Mouse (Mus musculus): ENCODE data around the gene Ptx4. TPM values are rescaled to one million over a fixed set of nuclear protein-coding genes. Genes with fewer than 3 reads are reported as not detected.
"Not testable (repeated sequence)": the region's sequence is repeated elsewhere in the genome, so short reads cannot be mapped to it uniquely, and the experiment has no call there.

Gene Ptx4
- total RNA-seq, 1 experiment from 2014 or later, result not detected

- peak; percentile 97 for DNase-seq
Measured at GRCm38 (mm10) chr17:25115664-25116432, 4.7 kb upstream of the Ptx4 start, which contains the start of gene Telo2. Gene Telo2 (minus strand): TSS chr17:25115967.

GRCm38 (mm10) chr17:25117263-25117662 is 3.3 kb upstream of the Ptx4 start:
- peak; percentile 81 for DNase-seq

DNA sequence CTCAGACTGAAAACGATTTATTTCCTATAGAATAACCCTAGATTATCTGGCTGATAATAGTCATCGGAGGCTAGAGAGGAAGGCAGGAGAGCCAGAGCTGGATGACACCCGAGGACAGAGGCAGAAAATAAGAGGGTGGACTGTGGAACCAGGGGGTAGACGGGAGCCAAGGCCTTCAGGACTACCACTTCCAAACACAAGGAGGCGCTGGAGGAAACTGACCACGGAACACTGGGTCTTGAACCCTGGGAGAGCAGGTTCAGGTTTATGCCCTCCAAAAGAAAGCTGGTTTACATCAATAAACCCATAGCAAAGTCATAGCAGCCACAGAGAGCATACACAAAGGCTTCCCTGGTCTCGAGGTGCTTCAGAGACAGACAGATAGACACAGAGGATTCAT is 3.4 kb downstream of the Ptx4 start:
- DNase-seq, result peak; percentile 23

DNA sequence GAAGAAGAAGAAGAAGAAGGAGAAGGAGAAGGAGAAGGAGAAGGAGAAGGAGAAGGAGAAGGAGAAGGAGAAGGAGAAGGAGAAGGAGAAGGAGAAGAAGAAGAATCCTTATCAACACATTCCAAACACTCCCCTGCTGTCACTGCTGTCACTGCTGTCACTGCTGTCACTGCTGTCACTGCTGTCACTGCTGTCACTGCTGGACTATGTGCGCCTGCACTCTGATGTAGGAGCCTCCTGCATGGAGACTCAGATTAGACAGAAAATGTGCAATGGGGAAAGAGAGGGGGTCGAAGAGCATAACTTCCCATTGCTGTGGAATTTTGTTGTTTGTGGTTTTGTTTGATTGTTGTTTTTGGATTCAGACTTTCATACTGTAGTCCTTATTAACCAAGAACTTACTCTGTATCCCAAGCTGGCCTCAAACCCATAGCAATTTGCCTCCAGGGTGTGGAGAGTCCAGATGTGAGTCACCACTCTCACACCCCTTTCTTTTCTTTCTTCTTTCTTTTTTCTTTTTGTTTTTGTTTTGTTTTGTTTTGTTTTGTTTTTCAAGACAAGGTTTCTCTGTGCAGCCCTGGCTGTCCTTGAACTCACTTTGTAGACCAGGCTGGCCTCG is 5.0 kb downstream of the Ptx4 start:
- not testable (repeated sequence) for DNase-seq

DNA sequence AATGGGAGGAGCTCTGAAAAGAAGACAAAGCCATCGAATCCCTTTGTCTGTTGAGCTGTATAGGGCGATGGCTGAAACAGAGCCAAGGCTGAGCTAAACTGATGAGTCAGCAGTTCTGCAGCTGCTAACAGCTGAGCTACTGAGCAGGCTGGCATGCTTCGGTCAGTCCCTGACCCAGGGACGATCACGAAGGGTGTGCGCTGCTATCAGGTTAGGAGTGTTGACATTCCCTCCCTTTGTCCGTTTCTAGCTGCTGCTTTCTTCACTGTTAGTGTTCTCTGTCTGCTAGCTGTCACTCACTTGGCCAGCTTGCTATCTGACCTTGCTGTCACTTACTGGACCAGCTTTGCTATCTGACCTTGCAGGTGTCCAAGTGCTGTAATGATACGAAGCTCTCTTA is 6.5 kb downstream of the Ptx4 start:
- peak; percentile 71 for DNase-seq

DNA sequence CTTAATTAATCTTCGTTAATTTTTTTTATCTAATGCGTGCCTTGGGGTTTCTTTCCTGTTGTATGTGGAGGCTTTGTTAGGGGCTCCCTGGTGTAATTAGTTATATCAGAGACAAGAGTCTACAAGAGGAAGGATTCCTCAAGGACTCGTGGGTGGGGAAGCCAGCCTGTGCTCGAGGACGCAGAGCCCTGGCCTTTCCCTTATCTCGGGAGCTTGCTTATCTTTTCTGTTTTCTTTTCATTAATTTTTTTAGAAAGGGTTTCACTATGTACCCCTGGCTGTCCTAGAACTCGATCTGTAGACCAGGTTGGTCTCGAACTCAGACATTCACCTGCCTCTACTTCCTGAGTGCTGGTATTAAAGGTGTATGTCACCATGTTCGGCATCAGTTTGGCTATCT is 7.1 kb downstream of the Ptx4 start:
- DNase-seq, result no peak

GRCm38 (mm10) chr17:25130060-25130459 is 9.5 kb downstream of the Ptx4 start:
- no peak for DNase-seq

DNA sequence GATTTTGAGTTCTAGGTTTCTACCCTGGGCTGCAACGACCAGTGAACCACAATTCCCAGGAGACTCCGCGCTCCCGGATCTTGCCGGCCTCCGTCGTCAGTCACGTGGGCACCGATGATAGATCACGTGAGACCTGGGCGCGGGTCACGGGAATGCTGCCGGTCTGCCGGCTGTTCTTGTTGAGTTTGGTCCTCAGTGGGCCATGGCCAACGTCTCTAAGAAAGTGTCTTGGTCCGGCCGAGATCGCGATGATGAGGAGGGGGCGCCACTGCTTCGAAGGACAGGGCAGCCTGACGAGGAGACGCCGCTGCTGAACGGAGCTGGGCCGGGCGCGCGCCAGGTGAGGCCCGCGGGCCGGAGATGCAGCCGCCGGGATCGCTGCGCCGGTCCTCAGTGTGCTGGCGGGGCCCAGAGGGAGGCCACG is 12.7 kb downstream of the Ptx4 start, which contains the start of gene Clcn7:
Gene Clcn7, plus strand, starts transcription at position 117 of the 424 bp plus-strand sequence.
- peak; percentile 95 for DNase-seq

DNA sequence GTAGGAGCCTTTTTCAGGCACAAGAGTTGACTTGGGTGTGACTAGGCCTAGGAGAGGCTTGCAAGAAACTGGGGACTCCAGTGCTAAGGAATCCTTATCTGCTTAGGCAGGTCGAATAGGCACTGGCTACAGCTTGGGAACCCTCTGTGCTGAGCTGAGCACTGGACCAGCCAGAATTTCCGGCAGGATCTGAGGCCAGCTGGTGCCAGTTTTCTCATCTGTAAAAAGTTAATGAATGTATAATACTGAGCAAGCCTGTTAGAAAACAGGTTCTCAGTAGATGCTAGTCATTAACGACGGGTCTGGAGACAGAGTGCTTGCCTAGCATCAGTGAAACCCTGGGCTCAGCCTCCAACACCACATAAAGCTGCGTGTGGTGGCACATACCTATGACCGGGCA is 15.1 kb downstream of the Ptx4 start:
- no peak for DNase-seq

DNA sequence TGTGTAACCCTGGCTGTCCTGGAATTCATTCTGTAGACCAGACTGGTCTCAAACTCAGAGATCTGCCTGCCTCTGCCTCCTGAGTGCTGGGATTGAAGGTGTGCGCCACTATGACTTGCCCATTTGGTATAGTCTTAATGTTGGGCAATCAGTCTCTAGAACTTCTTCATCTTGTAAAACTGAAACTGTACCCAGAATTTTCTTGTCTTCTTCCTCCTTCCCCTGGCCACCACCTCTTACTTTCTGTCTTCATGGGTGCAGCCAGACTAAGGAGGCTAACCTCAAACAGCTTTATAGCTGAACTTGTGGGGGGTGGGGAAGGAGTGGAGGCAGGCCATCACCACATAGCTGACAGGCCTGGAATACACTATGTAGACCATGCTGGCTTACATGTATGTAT is 18.2 kb downstream of the Ptx4 start:
- DNase-seq, result no peak

DNA sequence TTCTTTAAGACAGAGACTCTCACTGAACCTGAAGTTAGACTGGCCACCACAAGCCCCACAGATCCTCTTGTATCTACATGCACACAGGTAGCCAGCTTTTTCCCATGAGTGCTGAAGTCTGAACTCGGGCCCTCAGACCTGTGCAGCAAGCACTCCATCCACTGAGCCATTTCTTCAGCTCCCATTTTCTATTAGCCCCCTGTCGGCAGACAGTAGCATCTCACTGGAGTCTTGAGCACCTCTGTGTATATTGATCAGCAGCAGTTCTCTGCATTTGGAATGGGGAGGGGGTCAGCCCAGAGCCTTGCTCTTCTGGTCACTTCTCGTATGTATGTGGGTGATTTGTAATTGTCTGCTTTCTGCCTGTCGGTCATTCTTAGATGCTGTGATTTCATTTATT is 19.4 kb downstream of the Ptx4 start:
- DNase-seq, result peak; percentile 41

- no peak for DNase-seq
Measured at GRCm38 (mm10) chr17:25162161-25162560, 41.6 kb downstream of the Ptx4 start, which contains the start of gene Ccdc154. Gene Ccdc154 (plus strand): TSS chr17:25162461.

DNA sequence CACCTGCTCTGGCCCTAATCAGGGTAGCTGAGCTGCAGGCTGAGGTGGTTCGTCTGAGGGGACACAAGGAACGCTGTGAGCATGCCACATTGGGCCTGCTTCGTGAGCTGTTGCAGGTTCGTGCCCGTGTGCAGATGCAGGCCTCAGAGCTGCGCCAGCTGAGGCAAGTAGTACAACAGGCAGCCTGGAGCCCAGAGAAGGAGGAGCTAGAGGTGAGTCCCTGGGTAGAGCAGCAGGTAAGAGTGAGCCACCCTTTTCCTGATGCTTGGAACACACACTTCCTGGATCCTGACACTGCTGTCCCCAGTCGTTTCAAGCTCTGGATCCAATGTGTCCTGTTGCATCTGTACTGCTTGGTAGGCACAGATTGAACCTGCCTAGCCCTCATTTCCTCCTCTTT is 42.8 kb downstream of the Ptx4 start:
- no peak for DNase-seq

- no peak for DNase-seq
Measured at GRCm38 (mm10) chr17:25164770-25165169, 44.2 kb downstream of the Ptx4 start.

- no peak for DNase-seq
Measured at GRCm38 (mm10) chr17:25165970-25166671, 45.6 kb downstream of the Ptx4 start.

- peak; percentile 48 for DNase-seq
Measured at GRCm38 (mm10) chr17:25169706-25170105, 49.1 kb downstream of the Ptx4 start.

DNA sequence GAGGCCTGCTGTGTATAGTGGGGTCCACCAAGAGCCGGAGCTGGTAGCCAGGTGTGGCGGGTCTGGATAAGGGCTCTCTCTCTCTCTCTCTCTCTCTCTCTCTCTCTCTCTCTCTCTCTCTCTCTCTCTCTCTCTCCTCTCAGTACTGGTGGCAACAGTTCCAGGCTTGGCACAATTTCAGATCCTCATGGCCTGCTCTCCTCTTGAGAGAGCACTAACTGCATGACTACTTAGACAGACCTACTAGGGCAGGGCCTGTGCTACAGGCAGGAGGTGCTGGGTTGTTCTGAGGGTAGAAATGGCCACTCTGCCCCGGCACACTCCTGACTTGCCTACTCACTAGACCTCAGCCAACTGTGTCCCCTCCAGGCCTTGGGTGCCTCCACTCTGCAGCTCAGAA is 52.0 kb downstream of the Ptx4 start:
- DNase-seq, result no peak

Other genes starting within 250 kb of the Ptx4 start
- gene Nubp2, start 234.4 kb upstream of the Ptx4 start, total RNA-seq (2021), result 39.5 and 48.8 TPM in 2 replicates
- 30.2 and 34.6 TPM in 2 replicates for gene Spsb3, start 234.1 kb upstream of the Ptx4 start, total RNA-seq (2021)
- gene Eme2, start 225.7 kb upstream of the Ptx4 start, total RNA-seq (2021), result 36.7 and 43.1 TPM in 2 replicates
- 133 and 145 TPM in 2 replicates for gene Mrps34, start 225.6 kb upstream of the Ptx4 start, total RNA-seq (2021)
- gene Nme3, start 224.3 kb upstream of the Ptx4 start, total RNA-seq (2021), result 46.1 and 47.4 TPM in 2 replicates
- gene Mapk8ip3, start 183.8 kb upstream of the Ptx4 start, total RNA-seq (2021), result 84.3 and 111 TPM in 2 replicates
- 33.9 and 45.2 TPM in 2 replicates for gene Jpt2, start 160.1 kb upstream of the Ptx4 start, total RNA-seq (2021)
- gene Cramp1l, start 105.0 kb upstream of the Ptx4 start, total RNA-seq (2021), result 23.3 and 26.7 TPM in 2 replicates
- gene Ift140, start 104.7 kb upstream of the Ptx4 start, total RNA-seq (2021), result 30.0 and 43.7 TPM in 2 replicates
- gene Tmem204, start 37.2 kb upstream of the Ptx4 start, total RNA-seq (2021), result 30.1 and 30.2 TPM in 2 replicates
- gene Telo2, start 4.8 kb upstream of the Ptx4 start, total RNA-seq (2021), result 19.9 and 27.3 TPM in 2 replicates
- gene Clcn7, start 12.6 kb downstream of the Ptx4 start, total RNA-seq (2021), result 33.3 and 35.2 TPM in 2 replicates
- 0.15 TPM in 1 of 2 replicates, not detected in the other for gene Ccdc154, start 41.7 kb downstream of the Ptx4 start, total RNA-seq (2021)
- gene Gm38655, start 54.7 kb downstream of the Ptx4 start, total RNA-seq (2021), result 0.37 TPM in 1 of 2 replicates, not detected in the other
- gene BC003965, start 63.8 kb downstream of the Ptx4 start, total RNA-seq (2021), result 20.2 and 21.2 TPM in 2 replicates
- gene Unkl, start 67.6 kb downstream of the Ptx4 start, total RNA-seq (2021), result 15.9 and 17.8 TPM in 2 replicates
- gene Gnptg, start 119.4 kb downstream of the Ptx4 start, total RNA-seq (2021), result 34.3 and 35.7 TPM in 2 replicates
- gene Tsr3, start 119.4 kb downstream of the Ptx4 start, total RNA-seq (2021), result 20.4 and 22.9 TPM in 2 replicates
- gene Baiap3, start 135.6 kb downstream of the Ptx4 start, total RNA-seq (2021), result 12.1 and 12.6 TPM in 2 replicates
- gene Ube2i, start 153.9 kb downstream of the Ptx4 start, total RNA-seq (2021), result 232 and 245 TPM in 2 replicates
- gene Prss34, start 177.6 kb downstream of the Ptx4 start, total RNA-seq (2021), result 1.2 and 1.3 TPM in 2 replicates
- not detected in 2 replicates for gene Prss28, start 187.9 kb downstream of the Ptx4 start, total RNA-seq (2021)
- not detected in 2 replicates for gene Prss29, start 197.9 kb downstream of the Ptx4 start, total RNA-seq (2021)
- 2.1 and 2.9 TPM in 2 replicates for gene Tpsab1, start 224.8 kb downstream of the Ptx4 start, total RNA-seq (2021)
- 5.3 and 6.6 TPM in 2 replicates for gene Tpsb2, start 245.5 kb downstream of the Ptx4 start, total RNA-seq (2021)
- not detected in 2 replicates for gene Tpsg1, start 248.5 kb downstream of the Ptx4 start, total RNA-seq (2021)